Mouse (Mus musculus): ENCODE measurements around the gene Tubb4b. TPM values are rescaled to one million over a fixed set of nuclear protein-coding genes. Genes with fewer than 3 reads are reported as not detected.

Gene Tubb4b
- total RNA-seq, 1 experiment from 2014 or later: 294 TPM

DNA sequence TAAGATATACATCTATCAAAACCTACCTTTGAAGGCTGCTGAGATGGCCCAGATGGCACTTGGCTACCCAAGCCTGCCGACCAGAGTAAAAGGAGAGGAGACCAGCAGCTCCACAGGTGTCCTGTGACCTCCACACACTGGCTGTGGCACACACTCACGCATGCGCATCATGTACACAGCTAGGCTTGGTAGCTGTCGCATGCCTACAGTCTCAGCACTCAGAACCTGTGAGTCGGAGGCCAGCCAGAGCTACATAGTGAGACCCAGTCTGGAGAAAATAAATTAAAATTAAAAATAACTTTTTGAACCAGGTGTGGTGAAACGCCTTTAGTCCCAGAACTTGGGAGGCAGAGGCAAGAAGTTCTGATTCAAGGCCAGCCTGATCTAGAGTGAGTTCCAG, 36.7 kb downstream of the Tubb4b start:
- no peak for DNase-seq

DNA sequence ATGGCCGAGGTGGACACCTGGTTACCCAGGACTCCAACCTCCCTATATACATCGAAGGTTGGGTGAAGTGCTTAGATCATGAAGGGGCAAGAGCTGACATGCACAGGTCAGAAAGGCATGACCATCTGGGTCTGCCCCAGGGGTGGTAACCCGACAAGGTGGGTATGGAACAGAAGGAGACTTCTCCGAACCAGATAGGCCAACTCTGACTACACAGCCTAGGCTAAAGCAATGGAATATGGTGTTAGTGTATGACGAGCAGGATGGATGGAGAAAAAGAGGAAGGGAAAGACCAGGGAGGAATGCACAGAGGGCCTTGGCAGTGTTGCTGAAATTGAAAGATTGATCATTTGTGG, 37.9 kb downstream of the Tubb4b start:
- DNase-seq: no peak

DNA sequence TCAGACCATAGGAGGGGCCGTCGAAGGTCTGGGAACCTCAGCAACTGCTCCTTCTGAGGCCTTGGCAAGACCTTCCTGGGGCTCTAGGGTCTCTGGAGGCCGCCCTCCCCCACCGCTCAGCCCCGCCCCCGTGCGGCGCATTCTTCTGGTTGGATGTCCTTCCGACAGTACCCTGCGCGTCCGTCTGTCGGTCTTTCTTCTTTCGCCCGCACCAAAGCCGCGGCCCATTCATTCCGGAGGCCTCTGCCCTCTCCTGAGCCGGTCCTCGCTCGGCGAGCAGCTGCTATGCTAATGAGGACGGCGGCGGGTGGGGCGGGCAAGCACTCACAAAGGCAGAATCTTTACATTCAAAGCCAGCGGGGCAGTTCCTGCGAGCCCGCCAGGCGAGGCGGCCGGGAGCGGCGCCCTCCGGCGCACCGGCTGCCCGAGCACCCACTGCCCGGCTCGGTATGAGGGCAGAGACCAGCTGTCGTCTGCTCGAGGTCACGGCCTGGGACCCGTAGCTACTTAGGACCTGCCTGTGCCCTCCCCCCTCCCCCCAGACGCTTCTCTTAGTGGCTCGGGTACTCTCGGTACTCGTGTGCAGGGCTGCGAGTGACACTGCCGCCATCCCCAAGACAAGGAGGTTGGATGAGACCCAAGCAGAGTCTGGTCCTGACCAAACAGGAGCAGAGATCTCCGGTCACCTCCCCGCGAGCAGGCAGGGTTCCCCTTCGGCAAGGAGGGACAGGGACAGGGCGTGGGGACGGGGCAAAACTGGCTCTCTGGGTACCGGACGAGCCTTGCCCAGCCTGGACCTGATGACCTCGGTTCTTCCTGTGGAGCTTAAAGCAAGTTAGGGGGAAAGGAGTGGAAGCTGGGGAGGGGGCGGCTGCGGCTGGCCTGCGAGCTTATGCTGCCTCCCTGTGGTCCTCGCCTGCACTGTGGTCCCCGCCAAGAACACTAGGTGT, 38.6 kb downstream of the Tubb4b start:
- DNase-seq: peak; percentile 59

DNA sequence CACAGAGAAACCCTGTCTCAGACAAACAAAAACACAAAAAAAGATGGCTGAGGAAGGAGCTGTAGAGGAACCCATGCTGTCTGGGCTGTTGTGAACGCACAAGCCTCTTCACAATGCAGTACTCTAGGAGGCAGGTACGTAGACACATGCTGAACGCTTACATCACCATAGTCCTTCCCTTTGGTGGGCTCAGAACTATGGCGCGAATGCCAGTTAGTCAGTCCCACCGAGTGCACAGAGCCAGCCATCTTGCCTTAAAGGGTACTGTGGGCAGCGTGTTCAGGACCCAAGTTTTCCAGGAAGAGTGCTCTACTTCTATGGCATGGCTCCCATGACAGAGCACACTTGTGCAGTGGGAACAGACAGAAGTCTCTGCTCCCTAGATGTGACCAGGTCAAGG, 40.0 kb downstream of the Tubb4b start:
- no peak for DNase-seq

DNA sequence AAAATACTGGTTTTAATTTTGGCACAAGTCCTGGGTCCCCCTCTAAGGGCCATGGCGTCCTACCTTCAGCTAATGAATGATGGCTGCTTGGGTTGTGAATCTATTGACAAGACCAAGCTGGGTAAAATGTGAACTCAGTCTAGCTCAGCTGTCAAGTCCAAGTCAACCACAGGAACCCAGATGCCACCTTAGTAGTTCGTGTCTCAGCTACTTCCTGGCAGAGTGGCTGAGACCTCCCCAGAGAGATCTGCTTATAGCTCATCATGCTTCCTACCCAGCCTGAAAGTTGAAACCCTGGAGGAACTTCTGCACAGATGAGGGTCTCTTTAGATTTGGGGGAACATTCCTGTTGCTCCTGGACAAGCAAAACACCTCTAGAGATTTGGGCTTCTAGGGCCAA, 41.2 kb downstream of the Tubb4b start:
- DNase-seq: no peak

DNA sequence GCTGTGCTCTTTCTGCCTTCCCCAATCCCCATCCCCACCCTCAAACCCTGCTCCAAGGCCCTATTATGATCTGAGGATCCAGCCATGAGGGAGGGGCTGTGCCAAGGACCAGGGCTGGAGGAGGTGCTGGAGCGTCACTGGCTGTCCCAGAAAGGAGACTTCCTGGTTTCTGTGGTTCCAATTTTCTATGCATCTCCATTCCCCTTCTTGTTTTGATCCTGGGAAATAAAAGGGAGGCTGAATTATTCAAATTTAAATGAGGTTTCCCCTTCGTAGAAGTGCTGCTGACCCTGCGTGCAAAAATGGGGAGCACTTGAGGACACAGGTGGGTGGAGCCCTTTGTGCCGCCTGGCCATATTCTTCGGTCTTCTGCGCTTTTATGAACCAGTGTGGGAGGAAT, 41.8 kb downstream of the Tubb4b start:
- no peak for DNase-seq

DNA sequence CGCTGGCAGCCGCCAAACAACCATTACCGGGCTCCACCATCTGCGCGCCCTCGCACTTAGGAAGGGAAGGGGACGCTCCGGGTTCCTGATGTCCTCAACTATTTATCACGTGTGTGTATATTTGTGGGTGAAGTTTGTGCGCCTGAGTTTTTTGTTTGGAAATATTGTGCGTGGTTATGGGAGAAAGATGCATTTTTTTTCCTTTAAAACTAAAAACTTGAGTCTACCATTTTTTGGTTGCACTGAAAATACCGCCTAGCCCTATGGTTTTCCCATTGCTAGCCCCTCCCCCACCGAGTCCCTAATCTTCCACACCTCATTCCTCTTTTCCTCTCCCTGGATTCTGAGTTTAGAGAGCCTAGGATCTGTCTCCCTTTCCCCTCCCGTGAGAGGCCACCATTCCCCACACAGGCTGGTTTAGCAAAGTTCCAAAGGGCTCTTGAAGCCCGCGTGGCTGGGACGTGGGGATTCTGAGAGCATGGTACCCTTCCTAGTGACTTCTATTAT, 42.6 kb downstream of the Tubb4b start:
- no peak for DNase-seq

DNA sequence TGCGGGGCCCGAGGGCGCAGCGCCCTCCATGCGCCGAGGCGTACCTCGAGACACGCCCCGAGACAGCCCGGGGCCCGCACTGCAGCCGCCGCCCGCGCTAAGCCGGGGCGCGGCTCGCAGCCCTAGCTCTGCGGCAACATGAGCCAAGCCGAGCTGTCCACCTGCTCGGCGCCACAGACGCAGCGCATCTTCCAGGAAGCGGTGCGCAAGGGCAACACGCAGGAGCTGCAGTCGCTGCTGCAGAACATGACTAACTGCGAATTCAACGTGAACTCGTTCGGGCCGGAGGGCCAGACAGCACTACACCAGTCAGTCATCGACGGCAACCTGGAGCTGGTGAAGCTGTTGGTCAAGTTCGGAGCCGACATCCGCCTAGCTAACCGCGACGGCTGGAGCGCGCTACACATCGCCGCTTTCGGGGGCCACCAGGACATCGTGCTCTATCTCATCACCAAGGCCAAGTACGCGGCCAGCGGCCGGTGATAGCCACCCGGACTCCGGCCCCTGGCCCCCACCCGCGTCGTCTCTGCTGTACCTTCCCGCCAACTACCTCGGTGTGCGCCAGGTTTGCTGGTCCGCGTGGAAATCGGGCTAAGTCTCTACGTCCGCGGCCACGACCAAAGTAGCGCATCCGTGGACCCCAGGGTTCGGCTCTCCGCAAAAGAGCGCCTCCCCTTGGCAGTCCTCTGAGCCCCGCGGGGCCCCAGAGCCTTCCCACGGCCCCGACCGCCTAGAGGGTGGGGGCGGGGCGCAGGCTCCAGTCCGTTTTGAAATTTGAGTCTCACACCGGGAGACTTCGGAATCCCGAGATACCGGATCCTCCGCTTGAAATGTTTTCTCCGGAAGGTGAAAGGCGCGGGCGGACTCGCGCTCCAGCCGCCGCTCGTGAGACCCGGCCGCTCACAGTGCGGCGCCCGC, 43.3 kb downstream of the Tubb4b start:
- DNase-seq: peak; percentile 41

DNA sequence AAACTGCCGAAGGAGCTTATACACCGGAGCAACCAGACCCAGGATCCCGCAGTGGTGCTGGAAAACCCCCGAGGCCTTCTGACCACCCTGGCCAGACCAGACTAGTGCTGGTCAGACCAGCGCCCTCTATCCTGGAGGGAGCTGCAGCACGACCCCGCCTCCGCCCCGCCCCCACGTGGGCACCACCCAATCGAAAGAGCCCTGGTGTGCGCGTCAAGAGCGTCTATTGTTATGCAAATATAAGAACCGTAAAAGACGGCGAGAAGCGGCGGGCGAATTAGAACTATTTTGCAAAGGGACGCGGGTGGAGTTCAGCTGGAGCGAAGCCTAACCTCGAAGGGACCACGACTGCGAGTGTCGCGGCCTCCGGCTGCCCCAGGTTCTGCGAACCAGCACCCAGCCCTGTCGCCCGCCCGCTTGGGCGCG, 44.0 kb downstream of the Tubb4b start, which contains the start of gene Nrarp:
Gene Nrarp (plus strand): TSS at position 281 of the 426 bp plus-strand sequence.
- peak; percentile 95 for DNase-seq

DNA sequence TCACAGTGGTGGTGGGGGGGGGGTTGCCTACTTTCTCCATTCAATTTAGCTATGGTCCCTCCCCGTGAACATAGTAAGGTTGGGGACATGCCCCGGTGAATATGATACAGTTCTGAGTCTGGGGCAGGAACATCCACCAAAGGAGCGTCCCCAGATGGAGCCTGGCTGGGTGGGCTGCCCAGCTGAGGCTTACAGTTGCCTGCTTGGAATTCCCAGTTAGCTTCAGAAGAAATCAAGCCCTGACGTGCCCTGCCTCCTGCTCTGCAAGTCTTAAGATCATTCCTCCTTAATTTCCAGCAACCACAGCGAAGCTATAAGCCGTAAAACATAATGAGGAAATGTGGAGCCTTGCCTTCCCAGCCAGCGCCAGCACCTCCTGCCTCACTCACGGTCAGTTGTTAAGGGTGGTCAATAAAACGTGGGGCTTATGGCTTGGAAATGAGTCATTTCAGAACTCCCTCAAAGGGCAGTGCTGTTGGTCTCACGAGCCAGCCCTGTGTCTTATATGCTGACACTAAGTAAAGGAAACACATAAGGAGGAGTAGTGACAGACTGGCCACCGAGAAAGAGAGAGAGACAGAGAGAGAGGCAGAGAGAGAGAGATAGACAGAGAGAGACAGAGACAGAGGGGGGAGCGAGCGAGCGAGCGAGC, 44.8 kb downstream of the Tubb4b start:
- DNase-seq: no peak

DNA sequence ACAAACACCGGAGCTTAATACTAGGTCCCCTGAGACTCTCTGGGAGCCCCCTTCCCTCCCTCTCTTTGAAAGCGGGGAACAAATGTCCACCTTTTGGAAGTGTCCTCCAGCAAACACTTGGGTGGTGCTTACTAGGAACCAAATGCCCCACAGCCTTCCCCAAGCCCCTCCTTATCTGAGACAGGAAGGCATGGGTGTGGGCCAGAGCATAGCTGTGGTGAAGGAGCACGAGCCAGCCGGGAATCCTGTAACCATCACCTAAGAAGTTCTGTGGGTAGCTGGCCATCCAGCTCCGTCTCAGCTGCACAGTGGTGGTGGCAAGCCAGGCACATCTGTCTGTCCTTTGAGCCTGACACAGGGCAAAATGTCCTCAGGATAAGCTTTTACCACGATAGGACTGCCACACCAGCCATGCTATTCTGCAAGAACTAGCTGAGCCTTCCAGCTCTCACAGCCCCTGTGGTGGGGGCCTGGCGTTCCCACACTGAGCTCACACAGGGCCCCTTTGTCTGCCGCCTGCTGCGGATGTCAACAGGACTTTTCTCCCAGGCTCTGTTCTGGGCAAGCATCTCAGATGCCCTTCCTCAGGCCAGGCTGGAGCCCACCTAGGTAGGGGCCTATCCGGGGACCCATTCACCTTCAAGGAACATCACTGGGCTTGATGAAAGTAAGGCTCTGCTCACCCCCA, 46.1 kb downstream of the Tubb4b start:
- no peak for DNase-seq

DNA sequence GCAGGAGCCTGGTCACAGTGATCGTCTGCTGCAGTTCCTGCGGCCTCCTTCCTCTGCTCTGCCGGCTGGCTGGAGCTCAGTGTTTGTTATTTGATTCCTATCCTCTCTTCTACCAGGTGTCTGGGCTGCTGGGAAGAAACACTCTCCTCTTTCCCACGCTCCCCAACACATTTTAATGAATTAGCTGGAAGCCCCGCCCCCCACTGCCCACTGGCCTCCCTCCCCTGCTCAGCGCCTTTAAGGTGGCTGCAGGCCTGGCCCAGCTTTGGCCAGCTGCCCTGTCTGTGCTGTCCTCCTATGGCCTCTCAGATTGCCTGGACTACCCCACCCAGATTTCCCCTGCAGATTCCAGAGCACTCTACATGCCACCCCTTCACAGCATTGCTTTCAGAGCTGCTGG, 46.8 kb downstream of the Tubb4b start:
- peak; percentile 53 for DNase-seq

DNA sequence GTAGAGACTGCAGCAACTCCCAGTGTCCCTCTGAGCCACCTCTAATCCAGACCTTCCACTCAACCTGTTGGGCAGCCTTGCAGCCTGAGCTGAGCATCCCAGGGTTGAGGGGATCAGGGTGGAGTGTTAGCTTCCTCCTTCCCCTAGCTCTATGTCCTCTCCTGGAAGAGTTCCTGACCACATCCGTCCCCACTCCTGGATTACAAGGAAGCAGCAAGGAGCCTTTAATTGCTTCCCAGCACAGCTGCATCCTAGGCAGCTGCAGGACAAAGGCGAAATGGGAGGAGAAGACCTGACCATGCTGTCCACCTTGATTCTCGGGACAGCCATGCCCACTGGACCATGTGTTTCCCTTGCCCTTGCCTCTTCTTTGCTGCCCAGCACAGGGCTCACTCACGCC, 47.4 kb downstream of the Tubb4b start:
- no peak for DNase-seq

DNA sequence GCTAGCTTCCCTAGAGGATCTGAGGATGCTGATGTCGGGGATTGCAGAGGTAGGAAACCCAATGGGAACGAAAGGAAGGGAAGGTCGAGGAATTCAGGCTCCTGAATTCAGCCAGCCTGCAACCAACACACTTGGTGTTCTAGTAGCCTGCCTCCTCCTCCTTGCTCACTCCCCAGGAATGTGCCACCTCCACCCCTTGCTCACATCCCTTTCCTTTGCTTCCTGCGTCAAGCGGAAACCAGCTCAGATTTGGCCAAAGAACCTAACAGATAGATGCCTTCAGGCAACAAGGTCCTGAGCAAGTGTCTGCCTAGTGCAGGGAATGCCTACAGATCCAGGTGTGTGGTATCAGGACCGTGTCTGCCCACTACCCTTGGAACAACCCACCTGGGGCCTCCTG, 47.9 kb downstream of the Tubb4b start:
- no peak for DNase-seq

DNA sequence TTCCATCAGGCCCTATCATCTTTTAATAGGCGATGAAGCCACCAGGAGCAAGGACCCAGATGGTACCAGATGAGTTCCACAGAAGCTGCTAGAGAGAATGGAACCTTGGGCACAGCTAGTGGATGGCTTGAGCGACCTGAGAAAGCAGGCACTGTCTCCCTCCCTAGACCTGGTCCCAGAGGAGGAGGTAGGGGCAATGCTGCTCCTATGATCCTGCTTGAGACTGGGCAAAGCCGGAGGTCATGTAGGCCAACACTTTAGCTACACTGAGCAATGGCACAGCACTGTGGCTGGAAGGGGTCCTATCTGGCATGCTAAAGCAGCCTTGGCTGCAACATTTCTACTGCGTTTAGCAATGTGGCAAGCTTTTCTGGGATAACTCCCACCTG, 48.8 kb downstream of the Tubb4b start:
- no peak for DNase-seq

DNA sequence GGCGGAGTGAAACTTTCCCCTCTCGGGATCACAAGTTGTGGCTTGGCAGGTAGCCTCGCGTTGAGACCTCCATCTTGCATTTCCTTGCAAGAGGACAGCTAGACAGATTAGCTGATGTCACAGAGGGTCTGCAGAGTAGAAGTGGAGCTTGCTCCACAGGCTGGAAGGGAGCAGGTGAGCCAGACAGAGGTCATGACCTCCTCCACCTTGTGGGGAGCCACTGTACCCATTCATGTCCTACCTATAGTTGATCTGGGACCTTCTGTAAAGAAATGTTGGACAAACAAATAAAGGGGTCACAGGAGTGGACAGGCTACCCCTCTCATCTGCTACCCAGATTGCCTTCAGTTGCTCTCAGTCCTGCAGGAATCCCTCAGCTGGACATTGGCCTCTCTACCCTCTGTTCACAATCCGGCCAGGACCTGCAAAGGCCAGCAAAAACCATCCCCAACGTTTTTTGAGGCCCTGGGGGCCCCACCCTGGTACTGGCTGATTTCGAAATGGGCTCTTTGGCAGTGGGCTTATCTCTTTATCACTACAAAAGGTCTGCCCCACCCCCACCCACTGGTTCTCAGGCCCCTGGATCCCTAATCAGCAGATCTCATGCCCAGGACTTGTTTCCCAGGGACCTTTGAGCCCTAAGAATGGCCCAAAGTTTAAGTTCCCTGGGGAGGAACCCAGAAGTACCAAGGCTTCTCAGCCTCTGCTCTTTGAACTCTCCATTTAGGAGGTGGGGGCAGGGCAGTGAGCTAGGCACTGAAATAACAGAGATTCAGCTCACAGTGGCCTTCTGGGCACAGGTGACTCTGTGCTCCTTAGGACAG, 49.4 kb downstream of the Tubb4b start:
- DNase-seq: no peak

DNA sequence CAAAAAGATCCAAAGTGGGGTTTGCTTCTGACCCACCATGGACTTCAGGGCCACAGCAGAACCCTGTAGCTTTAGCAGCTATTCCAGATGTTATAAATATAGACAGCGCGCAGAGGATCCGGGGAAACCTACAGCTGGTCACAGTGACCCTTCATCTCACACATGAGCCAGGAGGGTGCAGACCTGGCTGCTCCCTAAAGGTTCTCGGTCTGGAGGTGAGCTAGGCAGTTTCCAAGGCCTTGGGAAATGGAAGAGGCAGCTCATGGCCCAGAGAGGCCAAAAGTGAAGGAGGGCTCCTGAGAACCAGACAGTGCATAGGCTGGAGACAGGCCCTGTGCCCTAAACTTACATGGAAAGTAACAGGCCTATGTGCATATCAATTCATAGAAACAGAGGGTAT, 50.7 kb downstream of the Tubb4b start:
- DNase-seq: no peak

DNA sequence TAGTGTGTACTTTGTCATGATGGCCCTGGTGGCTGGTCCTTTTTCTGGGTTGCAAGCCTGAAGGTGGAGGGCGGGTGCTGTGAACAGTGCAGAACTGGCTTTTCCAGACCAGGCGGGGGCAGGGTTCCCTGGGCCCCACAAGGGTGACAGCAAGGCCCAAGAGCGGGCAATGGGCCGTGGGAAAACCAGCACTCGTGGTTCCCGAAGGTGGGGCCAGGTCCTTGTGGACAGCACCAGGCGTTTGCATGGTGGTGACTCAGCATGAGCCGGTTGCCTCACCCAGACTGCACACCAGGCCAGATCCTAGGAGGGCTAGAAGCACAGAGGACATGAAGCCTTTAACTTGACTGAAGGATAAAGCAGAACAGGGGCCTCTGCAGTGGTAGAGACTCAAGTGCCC, 51.9 kb downstream of the Tubb4b start:
- peak; percentile 34 for DNase-seq

Measured in adrenal gland, postnatal 14 days (tissue).